Mouse (Mus musculus): Measurements from ENCODE around the gene Rnf123.

Rnf123 gene

DNA sequence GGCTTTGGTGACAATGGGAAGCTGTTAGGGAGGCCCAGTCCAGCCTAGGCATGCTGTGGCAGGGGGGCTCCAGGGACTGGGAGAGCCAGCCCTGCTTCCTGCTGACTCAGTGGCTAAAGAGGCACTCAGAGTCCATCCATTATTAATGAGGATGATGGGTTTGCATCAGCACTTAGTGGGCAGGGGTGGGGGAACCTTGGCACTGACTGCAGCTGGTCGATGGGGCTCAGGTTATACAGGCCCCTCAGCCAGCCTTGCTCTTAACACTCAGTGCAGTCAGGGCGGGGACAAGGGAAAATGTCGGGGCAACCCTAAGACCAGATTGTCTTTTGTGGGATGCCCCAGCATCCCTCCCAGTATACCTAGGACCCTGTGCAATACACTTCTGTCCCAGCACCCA is 21.0 kb downstream of the Rnf123 start:
- no peak for DNase-seq (ENCODE audit: low spot score in 2 of 2)

DNA sequence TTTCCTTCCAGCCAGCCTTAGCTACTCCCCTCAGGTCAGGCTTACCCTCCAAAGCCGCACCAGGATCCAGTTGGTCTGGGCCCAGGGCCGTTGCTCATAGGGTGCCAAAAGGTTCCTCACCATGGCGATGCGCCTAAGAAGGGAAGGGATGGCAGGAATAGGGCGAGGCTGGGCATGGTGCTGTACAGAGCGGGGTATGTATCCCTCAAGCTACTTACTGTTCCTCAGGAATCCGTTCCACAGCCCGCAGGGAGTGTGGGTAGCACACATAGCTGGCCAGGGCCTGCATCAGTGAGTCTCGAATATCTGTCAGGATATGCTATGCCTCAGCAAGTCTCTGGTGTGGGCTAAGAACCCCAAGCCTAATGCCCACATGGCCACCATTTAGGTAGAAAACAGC is 24.9 kb downstream of the Rnf123 start:
- no peak for DNase-seq (ENCODE audit: low spot score in 2 of 2)

DNA sequence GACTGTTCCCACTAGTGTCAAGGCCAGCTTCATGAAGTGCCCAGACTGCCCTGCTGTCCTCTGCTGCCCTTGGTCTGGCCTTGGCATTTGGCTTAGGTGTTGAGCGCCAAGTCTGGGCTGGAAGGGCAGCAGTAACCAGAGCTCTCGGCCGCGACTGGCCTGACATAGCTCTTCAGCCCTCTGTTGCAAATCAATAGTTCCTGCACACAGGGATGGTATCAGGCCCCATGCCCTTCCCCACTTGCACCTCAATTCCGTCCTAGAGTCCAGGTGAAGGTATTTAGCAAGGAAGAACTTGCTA is 25.9 kb downstream of the Rnf123 start:
- no peak for DNase-seq (ENCODE audit: low spot score in 2 of 2)

DNA sequence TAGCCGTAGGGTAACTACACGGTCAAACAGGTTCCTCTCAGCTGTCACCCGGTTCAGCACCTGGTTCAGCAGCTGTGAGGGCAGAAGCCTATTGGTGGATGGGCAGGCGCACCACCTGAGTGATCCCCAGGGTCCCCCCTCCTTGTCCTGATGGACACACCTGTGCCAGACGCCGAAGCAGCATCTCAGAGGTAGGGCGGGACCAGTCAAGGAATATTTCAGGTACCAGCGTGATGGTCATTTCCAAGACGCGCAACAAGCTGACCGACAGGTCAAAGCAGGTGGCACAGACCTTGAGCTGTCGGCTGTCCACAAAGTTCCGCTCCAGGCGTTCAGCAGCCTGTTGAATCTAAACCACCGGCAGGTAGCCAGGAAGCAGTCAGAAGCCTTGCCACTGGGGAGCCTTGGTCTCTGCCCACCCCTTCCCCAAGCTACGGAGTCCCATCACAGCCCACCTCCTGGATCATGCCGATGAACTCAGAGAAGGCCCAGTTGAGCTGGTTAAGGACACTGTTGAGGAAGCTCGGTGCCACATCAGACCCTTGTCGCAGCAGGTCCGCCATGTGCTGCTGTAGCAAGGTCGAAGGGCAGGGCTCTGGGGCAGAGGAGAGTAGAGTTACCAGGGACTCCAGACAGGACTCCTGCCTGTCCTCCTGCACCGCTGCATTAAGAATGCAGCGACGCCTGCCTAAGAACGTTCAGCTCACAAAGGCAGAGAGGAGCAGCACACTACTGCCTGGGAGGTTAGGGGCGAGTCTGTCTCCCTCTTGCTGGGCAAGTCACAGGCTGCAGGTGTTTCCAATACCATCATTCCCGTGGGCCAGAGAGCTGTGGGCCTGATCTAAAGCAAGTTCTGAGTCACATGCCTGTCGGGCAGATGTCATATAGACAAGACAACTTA is 26.5 kb downstream of the Rnf123 start:
- DNase-seq (ENCODE audit: low spot score in 2 of 2) = no peak

DNA sequence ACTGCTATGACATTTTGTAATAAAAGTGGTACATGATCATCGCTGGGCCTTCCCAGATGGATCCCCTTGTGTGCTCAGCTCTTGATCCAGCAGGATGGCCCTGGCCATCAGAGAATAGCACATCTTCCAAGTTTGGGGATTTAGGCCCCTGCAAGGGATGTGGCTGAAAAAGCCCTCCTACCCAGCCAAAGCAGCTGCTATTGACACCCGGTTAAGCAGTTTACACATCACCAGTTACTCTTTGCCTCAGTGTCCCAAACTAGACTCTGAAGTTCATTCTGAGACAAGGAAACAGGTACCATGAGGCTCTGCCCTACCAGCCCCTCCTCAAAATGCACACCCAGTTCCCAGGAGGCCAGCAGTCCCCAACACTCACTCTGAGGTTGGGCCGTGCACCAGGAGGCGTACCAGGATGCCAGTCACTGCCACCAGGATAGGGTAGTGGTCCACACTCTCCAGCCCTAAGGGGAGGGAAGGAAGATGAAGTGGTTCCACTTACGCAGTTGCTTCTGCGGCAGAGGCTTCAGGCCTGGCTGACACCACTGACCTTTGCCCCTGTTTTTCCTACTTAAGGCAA is 27.4 kb downstream of the Rnf123 start:
- no peak for DNase-seq (ENCODE audit: low spot score in 2 of 2)

DNA sequence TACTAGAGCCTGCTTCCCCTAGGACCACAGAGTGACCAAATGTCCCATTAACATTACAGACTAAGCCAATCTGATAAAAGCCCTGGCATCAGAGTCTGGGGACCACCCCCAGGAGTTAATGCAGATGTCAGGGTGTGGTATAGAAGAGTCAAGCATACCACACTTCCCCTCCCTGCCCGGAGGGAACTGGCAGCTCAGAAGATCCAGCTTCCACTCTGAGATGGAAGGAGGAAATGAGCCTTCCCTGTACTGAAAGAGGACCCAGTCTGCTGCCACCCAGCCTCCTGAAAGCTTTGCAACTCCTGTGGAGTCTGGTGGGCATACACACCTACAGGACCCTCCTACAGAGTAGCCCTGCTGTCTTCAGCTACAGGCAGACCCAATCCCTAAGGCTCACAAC is 28.1 kb downstream of the Rnf123 start:
- DNase-seq (ENCODE audit: low spot score in 2 of 2) = no peak

DNA sequence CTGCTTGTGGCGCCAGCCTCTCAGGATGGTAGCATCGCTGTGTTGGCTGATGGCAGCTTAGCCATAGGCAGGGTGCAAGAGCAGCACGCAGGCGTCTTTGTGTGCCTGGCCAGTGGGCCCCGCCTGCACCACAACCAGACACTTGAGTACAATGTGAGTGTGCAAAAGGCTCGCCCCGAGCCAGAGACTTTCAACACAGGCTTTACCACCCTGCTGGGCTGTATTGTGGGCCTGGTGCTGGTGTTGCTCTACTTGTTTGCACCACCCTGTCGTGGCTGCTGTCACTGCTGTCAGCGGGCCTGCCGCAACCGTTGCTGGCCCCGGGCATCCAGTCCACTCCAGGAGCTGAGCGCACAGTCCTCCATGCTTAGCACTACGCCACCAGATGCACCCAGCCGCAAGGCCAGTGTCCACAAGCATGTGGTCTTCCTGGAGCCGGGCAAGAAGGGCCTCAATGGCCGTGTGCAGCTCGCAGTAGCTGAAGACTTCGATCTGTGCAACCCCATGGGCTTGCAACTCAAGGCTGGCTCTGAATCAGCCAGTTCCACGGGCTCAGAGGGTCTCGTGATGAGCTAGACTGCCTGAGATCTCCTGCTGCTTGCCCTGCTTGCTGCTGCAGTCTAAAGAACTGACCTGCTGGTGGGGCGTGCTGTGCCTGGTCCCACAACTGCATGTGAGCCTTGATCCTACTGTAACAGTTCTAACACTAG is 28.7 kb downstream of the Rnf123 start:
- DNase-seq (ENCODE audit: low spot score in 2 of 2) = no peak

DNA sequence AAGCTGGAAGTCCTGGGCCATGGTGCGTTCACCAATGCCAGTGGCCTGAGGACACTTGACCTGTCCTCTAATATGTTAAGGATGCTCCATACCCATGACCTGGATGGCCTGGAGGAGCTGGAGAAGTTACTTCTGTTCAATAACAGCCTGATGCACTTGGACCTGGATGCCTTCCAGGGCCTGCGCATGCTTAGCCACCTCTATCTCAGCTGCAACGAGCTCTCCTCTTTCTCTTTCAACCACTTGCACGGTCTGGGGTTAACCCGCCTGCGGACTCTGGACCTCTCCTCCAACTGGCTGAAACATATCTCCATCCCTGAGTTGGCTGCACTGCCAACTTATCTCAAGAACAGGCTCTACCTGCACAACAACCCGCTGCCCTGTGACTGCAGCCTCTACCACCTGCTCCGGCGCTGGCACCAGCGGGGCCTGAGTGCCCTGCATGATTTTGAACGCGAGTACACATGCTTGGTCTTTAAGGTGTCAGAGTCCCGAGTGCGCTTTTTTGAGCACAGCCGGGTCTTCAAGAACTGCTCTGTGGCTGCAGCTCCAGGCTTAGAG is 29.4 kb downstream of the Rnf123 start:
- no peak for DNase-seq (ENCODE audit: low spot score in 2 of 2)

DNA sequence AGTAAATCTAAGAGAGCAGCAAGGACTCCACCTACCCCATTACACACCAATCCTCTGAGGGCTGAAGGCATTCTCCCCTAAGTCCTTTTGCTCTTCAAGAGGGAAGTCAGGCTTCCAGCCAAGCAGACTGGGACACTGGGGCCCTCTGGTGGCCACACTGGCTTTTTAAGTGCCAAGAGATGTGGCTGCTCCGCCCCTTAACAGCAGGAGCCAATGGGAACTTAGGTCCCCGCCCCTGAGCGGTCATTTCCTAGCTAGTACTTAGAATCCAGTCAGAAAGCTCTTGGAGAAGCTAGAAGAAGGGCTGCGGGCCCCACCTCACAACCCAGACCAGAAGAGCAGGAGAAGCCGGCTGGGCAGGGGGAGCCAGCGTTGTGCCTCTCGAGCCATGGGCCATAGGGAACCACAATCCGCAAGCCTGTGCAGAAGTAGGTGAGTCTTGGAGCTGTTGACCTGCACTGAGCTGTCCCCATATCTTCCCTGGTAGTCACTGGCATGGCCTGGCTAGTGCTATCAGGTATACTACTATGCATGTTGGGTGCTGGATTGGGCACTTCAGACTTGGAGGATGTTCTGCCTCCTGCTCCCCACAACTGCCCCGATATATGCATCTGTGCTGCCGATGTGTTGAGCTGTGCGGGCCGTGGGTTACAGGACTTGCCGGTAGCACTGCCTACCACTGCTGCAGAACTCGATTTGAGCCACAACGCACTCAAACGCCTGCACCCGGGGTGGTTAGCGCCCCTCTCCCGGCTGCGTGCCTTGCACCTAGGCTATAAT is 30.1 kb downstream of the Rnf123 start, which contains the start of gene Amigo3:
TSS of gene Amigo3 (plus strand) at position 275 of the 780 bp plus-strand sequence.
- DNase-seq (ENCODE audit: low spot score in 2 of 2) = peak; percentile 94 to 95

DNA sequence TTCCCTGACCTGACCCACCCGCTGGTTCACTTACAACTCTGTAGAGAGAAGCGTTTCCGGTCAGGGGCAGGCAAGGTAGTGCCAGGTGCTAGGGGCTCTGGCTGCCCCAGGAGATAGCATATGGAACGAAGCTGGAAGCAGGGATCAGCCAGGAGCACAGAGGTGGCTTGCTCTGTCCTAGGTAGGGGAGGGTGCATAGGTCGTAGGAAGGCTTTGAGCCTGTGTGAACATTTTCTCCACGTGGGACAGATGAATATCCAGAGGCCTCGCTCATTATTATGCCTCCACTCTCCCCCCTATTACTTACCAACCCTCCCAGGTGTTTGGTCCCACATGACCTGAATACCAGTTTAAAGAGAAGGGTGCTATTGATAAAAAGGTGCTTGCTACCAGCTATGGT is 30.7 kb downstream of the Rnf123 start:
- DNase-seq (ENCODE audit: low spot score in 2 of 2) = no peak

DNA sequence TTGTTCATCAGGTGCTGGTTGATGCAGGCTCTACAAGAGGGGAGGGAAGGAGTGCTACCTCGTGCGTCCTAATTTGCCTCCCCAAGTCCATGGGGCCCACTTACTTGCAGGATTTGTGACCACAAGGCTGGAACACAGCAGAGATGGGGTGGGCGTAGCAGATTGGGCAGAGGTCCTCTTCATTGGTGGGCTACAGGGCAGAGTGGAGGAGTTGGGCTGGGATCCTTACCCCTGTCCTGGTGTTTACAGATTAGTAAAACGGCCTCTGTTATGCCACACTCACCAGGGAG is 31.3 kb downstream of the Rnf123 start:
- no peak for DNase-seq (ENCODE audit: low spot score in 2 of 2)

DNA sequence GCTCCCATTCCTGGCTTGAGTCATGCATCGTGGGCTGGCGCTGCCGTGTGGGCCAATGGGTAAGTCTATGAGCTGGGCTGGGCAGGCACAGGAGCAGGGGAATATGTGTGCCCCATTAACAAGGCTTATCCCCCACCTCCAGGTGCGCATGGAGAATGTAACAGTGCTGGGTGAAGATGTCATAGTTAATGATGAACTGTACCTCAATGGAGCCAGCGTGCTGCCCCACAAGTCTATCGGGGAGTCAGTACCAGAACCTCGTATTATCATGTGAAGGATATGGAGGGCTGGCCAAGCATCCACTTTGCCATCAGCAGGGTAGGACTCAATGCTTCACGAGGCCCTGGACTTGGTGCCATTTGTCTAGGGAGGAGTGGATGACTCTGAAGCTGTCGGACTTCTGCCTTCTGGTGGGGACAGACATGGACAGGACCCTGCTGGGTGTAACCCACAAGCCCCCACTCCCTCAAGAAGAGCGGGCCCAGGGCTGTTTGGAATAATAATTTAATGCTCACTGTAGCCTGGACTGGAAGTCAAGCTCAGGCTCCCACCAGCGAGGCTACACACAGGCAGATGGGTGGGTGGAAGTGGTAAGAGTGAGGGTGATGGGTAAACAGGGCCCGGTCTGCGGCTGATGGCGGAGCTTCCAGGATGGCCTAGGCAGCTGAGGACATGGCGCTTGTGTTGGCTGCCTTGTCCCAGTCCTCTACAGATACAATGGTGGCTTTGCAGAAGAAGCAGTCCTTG is 31.8 kb downstream of the Rnf123 start:
- DNase-seq (ENCODE audit: low spot score in 2 of 2) = no peak

DNA sequence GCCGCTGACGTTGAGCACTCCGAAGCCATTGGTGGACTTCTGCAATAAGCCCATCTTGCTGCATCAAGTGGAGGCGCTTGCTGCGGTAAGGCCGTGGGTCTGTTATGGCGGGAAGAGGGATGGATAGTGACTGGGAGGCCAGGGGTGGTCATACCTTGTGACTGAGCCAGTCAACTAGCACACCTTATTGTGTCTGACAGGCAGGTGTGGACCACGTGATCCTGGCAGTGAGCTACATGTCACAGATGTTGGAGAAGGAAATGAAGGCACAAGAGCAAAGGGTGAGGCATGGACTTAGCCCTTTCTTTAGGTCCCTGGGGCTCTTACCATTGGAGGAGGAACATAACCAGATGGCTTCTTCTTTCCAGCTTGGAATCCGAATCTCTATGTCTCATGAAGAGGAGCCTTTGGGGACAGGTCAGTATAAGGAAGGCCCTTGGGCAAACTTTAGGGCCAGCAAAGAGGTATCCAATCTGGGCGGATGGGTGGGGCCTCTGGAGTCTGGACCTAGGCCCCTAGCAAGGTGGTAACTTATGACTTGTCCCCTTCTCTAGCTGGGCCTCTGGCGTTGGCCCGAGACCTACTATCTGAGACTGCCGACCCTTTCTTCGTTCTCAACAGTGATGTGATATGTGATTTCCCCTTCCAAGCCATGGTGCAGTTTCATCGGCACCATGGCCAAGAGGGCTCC is 33.4 kb downstream of the Rnf123 start:
- DNase-seq (ENCODE audit: low spot score in 2 of 2) = no peak

DNA sequence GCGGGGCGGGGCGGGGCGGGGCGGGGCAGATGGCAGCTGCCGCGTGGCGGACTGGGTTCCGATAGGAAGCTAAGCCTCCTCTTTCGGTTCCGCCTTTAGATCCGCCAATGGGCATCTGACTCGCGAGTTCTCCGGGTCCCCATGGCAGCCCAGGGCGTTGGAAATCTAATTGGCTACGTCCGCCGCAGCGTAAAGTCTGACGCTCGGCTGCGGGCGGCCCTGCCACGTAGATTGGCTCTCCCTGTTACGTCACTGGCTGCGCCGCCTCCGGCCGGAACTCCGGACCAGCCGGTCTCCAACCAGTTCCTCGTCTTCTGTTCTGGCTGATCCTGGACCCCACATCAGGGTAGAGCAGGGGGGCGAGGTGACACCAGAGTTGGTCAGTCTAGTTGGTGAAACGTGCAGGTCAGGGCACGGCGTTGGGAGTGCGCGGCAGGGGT is 34.1 kb downstream of the Rnf123 start, which contains the start of gene Gmppb:
TSS of gene Gmppb (plus strand) at position 227 of the 440 bp plus-strand sequence.
- DNase-seq (ENCODE audit: low spot score in 2 of 2) = peak; percentile 96

DNA sequence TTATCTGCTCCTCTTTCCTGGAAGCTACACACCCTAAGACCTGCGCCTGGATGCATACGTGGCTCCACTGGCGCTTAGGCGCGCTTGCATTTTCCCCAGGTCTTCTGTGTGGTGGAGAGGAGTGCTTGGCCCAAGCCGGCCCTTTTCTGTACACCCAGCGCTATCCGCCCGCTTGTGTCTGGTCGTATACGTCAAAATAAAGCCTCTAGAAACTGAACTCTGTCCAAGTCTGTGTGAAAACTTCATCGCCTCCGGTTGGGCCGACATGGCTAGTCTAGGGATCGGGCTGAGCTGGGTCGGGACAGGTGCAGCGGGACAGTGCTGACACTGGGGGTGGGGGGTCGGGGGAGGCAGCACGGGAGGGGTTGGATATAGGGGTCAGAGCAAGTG is 34.6 kb downstream of the Rnf123 start:
- DNase-seq (ENCODE audit: low spot score in 2 of 2) = no peak

DNA sequence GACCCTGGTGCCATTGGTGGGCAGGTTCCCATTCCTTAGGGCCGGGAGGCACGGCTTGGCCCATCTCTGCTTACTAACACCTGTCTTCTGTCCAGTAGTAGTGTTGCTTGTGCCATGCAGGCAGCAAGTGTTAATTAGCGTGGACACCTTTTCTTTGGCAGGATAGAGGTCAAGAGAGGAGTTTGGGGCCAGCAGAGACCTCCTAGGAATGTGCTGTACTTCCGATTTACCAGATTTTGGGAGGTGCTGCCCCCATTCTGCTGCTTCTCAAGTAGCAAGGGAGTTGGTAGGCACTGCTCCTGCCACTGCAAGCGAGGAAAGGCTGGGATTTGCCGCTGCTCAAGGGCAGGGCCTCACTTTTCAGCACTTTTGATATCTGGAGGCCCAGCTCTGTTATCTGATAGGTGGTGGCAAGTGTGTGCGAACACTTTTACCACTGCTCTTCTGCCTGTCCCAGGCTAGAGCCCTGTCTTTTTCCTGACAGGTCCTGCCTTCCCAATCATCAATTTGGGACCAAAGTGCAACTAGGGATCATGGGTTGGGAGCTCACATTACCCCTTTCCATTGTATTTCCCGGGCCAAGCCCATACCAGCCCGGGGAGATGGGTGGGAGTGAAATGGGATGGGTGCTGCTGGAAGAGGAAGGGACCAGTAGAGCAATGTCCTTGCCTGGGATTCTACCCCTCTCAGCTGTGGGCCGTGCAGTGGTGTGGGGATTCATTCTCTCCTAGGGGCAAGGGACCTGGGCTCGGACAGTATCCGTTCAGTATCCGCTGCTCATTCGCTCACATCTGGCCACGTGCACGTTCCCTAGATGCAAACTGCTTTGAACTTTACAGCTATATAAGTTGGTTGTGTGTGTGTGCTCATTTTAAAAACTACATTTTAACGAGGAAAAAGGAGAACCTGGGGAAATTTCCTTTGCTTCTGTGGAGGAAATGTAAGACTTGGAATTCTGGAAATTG is 35.3 kb downstream of the Rnf123 start:
- DNase-seq (ENCODE audit: low spot score in 2 of 2) = no peak

DNA sequence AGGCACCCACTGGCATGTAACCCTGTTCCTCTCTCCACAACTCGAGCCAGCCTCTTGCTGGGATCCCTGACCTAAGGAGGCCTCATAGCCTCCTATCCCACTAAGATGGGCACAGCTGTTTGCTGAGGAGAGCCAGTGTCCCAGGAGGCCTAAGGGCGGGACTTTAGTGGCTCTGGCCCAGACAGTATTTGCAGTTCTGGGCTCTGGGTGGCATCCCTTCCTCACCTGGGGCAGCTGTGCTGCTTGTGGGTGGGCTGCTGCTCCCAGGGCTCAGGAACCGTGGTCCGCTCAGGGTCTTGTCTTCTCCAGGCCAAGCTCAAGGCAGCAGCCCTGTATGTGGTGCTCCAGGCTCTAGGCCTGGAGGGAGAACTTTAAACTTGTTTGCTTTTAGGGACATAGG is 36.6 kb downstream of the Rnf123 start:
- no peak for DNase-seq (ENCODE audit: low spot score in 2 of 2)

DNA sequence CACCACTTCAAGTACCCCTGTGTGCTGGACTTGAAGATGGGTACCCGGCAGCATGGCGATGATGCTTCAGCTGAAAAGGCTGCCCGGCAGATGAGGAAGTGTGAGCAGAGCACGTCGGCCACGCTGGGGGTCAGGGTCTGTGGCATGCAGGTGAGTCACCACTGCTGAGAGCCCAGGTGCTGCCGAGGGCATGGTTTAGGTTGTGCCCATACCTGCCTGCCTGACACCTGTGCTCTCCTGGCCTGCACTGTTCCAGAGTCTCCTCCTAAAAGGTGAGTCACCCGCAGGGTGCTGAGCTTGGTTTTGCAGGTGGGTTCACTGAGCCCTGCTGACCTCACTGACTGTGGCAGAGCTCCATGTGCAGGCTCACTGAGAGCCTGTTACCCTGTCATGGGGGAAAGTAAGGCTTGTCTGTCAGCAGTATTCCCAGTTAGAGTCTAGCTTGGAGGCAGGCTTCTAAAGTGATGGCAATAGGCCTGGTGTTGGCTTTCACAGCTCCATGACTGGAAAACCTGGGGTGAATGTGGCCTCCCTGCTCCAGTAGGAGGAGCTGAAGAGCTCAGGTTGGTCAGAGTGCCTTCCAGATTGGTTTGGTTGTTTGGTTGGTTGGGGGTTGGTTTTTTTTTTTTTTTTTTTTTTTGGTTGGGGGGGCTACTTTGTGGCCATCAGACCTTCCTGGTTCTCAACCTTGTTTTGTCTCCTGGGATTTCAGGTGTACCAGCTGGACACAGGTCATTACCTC is 38.2 kb downstream of the Rnf123 start:
- no peak for DNase-seq (ENCODE audit: low spot score in 2 of 2)
